Mouse (Mus musculus) ES-E14 (cell line): ENCODE results near the gene Prkar2b. TPM values are rescaled to one million over a fixed set of nuclear protein-coding genes. Genes with fewer than 3 reads are reported as not detected.

ENCODE experiments used
- DNase-seq: peaks from one replicate; pipeline ENCODE4 v3.0.0-alpha.2; 2013; ENCODE audit warnings: low read depth, low spot score
- H3K27ac ChIP-seq: 2 replicates; pipeline ENCODE4 v1.5.1; 2012; ENCODE audit warnings: low read depth, mild to moderate bottlenecking, low read length, moderate library complexity, mixed read lengths; ENCODE audit not compliant: poor library complexity, insufficient read depth, severe bottlenecking
- H3K36me3 ChIP-seq: 2 replicates; pipeline ENCODE4 v1.6.1; 2012; ENCODE audit warnings: mild to moderate bottlenecking, low read length, moderate library complexity, mixed read lengths; ENCODE audit not compliant: control insufficient read depth, poor library complexity, insufficient read depth, severe bottlenecking
- H3K4me1 ChIP-seq, 2 experiments: fragments of 150-350 bp in 1 of 2; sonication (generic) in 1 of 2; 2 replicates each; pipeline ENCODE4 v1.6.1; 2012; ENCODE audit warnings: low read length in 2 of 2, mild to moderate bottlenecking in 1 of 2, mixed read lengths in 1 of 2; ENCODE audit not compliant: control insufficient read depth in 2 of 2, insufficient read depth in 2 of 2, poor library complexity in 1 of 2
- H3K4me3 ChIP-seq, 2 experiments: fragments of 150-350 bp in 1 of 2; sonication (generic) in 1 of 2; 2 replicates each; pipeline ENCODE4 v1.5.1; 2012; ENCODE audit warnings: low read length in 2 of 2, low read depth in 1 of 2, mild to moderate bottlenecking in 1 of 2, mixed read lengths in 1 of 2; ENCODE audit not compliant: insufficient read depth in 1 of 2, poor library complexity in 1 of 2, severe bottlenecking in 1 of 2
- H3K9ac ChIP-seq: 2 replicates; pipeline ENCODE4 v1.6.1; 2012; ENCODE audit warnings: low read depth, mild to moderate bottlenecking, low read length, mixed read lengths; ENCODE audit not compliant: poor library complexity, insufficient read depth, severe bottlenecking
- H3K9me3 ChIP-seq: fragments of 150-350 bp; sonication (generic); 2 replicates; pipeline ENCODE4 v1.6.1; 2012; ENCODE audit warnings: low read depth, mild to moderate bottlenecking, low read length; ENCODE audit not compliant: control insufficient read depth, insufficient read depth
- CHD2 ChIP-seq: IDR thresholded peaks from 2 replicates; pipeline ENCODE4 v1.6.1; 2014; ENCODE audit warnings: mild to moderate bottlenecking, low read depth, low read length, inconsistent platforms
- HCFC1 ChIP-seq: IDR thresholded peaks from 2 replicates; pipeline ENCODE4 v1.6.1; 2012; ENCODE audit warnings: low read length, inconsistent platforms, borderline replicate concordance; ENCODE audit not compliant: insufficient read depth
- MAFK ChIP-seq: IDR thresholded peaks from 2 replicates; pipeline ENCODE4 v1.6.1; 2014; ENCODE audit warnings: mild to moderate bottlenecking, low read depth, low read length, inconsistent platforms; ENCODE audit not compliant: insufficient read depth
- ZC3H11A ChIP-seq: IDR thresholded peaks from 2 replicates; pipeline ENCODE4 v1.6.1; 2012; ENCODE audit warnings: low read depth, mild to moderate bottlenecking, inconsistent platforms, low read length, borderline replicate concordance
- ZNF384 ChIP-seq: IDR thresholded peaks from 2 replicates; pipeline ENCODE4 v1.6.1; 2012; ENCODE audit warnings: low read depth, low read length, inconsistent platforms
- in situ Hi-C, 2 experiments: fragments of 600-800 bp; cut with MboI; formaldehyde crosslinking; loops; one replicate each; pipeline ENCODE4 v1.15.1; 2025; ENCODE audit warnings: low sequenced_read_pairs in 2 of 2, inconsistent platforms in 1 of 2; ENCODE audit not compliant: unreplicated experiment in 2 of 2
- total RNA-seq: library from RNA; depleted of rRNA; stranded (reverse); fragments of 300-350 nt; gene quantifications from 2 replicates; pipeline ENCODE4 v1.2.3, GENCODE M21; 2012

The Prkar2b gene
- total RNA-seq, 1 experiment = 3.1 TPM

GRCm38 (mm10) chr12:32099686-32100206 is 38.6 kb upstream of the Prkar2b start:
- Histone ChIP-seq H3K9me3 (no peaks in the 10 kb centered on the region), H3K9ac (no peak overlapping the region), H3K4me1 (no peaks in the 10 kb centered on the region), H3K36me3 (no peaks in the 10 kb centered on the region), H3K27ac (no peak overlapping the region), H3K4me3 (no peak overlapping the region)
- no peak for DNase-seq
- in situ Hi-C loops = no loop called here
- TF ChIP-seq ZC3H11A (no peak), HCFC1 (no peak), CHD2 (no peak), ZNF384 (no peak), MAFK (no peak)

DNA sequence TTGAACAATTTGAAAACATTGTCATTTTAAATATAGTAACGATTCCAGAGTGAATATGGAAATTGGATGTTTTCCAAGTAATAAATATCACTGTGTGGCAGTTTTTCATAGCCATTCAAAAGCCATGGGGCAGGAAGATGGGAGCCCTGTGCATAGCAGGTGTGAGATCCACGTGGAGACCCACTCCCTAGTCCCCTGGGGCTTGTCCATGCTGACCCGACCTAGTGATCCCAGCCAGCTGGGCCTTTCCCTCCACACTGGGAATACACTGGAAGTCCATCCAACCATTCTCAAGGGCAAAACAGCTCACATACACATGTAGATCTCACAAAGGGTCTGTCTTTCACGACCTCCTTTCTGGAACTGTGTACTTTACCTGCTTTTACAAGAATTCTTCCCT is 37.5 kb upstream of the Prkar2b start:
- TF ChIP-seq HCFC1 (no peak), ZNF384 (no peak), ZC3H11A (no peak), MAFK (no peak), CHD2 (no peak)
- no peaks in the 10 kb centered on the region for H3K4me1 ChIP-seq
- no peak overlapping the region for H3K9ac ChIP-seq
- DNase-seq = no peak
- no peaks in the 10 kb centered on the region for H3K9me3 ChIP-seq
- no peaks in the 10 kb centered on the region for H3K36me3 ChIP-seq
- no peak overlapping the region for H3K4me3 ChIP-seq
- no peak overlapping the region for H3K27ac ChIP-seq
- in situ Hi-C loops = no loop called here

GRCm38 (mm10) chr12:32097107-32097506 is 36.0 kb upstream of the Prkar2b start:
- H3K9me3 ChIP-seq = no peaks in the 10 kb centered on the region

GRCm38 (mm10) chr12:32095164-32095563 is 34.1 kb upstream of the Prkar2b start:
- TF ChIP-seq HCFC1 (no peak), MAFK (no peak), CHD2 (no peak), ZC3H11A (no peak), ZNF384 (no peak)
- DNase-seq = no peak
- no peaks in the 10 kb centered on the region for H3K9me3 ChIP-seq

More at GRCm38 (mm10) chr12:32097107-32097506, 36.0 kb upstream of the Prkar2b start:
- Histone ChIP-seq H3K36me3 (no peaks in the 10 kb centered on the region), H3K4me1 (no peaks in the 10 kb centered on the region), H3K4me3 (no peak overlapping the region), H3K27ac (no peak overlapping the region), H3K9ac (no peak overlapping the region)
- DNase-seq = no peak
- TF ChIP-seq ZNF384 = no peak
- TF ChIP-seq CHD2 = no peak
- no peak for TF ChIP-seq ZC3H11A
- no peak for TF ChIP-seq HCFC1
- no peak for TF ChIP-seq MAFK
- in situ Hi-C loops = no loop called here

DNA sequence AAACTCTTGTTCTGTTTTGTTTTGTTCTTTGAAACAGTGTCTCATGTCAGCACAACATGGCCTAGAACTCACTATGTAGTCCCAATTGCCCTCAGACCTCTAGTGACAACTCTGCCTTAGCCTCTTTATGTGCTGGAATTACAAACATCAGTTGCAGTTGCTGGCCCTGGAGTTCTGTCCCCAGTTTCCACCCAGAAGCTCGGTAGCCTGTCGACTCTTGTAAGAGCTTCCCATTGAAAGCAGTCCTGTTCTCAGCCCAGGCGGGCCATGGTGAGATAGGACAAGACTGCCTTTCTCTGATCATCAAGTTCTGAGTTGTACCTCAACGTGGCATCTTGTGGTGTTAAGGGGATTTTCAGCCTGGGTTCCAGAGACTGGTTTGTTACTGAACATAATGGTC is 31.4 kb upstream of the Prkar2b start:
- Histone ChIP-seq H3K36me3 (no peaks in the 10 kb centered on the region), H3K4me3 (no peak overlapping the region), H3K9ac (no peak overlapping the region), H3K27ac (no peak overlapping the region), H3K9me3 (no peaks in the 10 kb centered on the region), H3K4me1 (no peaks in the 10 kb centered on the region)
- DNase-seq = no peak
- in situ Hi-C loops = no loop called here
- TF ChIP-seq ZC3H11A (no peak), MAFK (no peak), ZNF384 (no peak), CHD2 (no peak), HCFC1 (no peak)

More at GRCm38 (mm10) chr12:32095164-32095563, 34.1 kb upstream of the Prkar2b start:
- no peak overlapping the region for H3K4me3 ChIP-seq
- in situ Hi-C loops = no loop called here
- no peaks in the 10 kb centered on the region for H3K36me3 ChIP-seq
- no peaks in the 10 kb centered on the region for H3K4me1 ChIP-seq
- H3K27ac ChIP-seq = no peak overlapping the region
- no peak overlapping the region for H3K9ac ChIP-seq
